15 mouse cellular contexts compared by ENCODE assay signal in the genomic region with DNA sequence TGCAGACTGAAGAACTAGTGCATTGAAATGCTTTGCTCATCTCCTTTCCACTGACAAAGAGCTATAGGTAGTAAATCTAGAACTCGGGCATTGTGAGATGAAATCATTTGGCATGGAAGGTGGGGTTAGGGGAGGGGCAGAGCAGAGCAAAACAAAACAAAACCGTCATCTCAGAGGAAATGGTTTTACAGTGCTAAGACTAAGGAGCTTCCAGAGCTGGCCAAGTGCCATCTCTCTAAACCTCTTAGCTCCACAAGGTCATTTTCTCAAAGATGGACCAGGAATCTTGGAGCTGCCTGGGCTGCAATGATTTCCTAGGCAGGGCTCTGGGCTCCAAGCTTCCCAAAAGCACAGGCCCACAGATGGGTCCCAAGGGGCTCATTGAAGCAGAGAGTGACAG. TPM values are rescaled to one million over a fixed set of nuclear protein-coding genes. Genes with fewer than 3 reads are reported as not detected.
DNase-seq lines count a peak whose midpoint lies in the region; ATAC-seq and TF ChIP-seq lines count a peak whose summit lies in the region.
"Had no signal": no experiment of that assay in that cellular context is flagged by ENCODE, and none has a peak within 500 bp of the region (broad histone marks: within the 10 kb centered on the region; RNA-seq: fewer than 3 reads in every experiment).

No protein-coding gene starts in this region.

- no peak for ATAC-seq in hindbrain, postnatal 0 days
- ATAC-seq in hindbrain, embryonic 12.5 days (ENCODE audit: low FRiP score), result no peak
- ATAC-seq in midbrain, postnatal 0 days (ENCODE audit: low FRiP score), result no peak
- ATAC-seq in heart, embryonic 11.5 days (replicated peaks; ENCODE audit: insufficient number of reproducible peaks, low FRiP score, low TSS enrichment), result no peak
- ATAC-seq: liver, postnatal 0 days had no signal

- WGBS in hindbrain, postnatal 0 days, result 35% methylated on average over 2 of the region's 2 CpGs
- 67% methylated on average over 2 of the region's 2 CpGs for WGBS in hindbrain, embryonic 12.5 days
- 54% methylated on average over 2 of the region's 2 CpGs for WGBS in midbrain, postnatal 0 days
- 69% methylated on average over 2 of the region's 2 CpGs for WGBS in midbrain, embryonic 10.5 days
- WGBS in heart, embryonic 11.5 days (ENCODE audit: insufficient replicate concordance), result 51% methylated on average over 2 of the region's 2 CpGs

- no peak overlapping the region; the same call in 1 of the 2 replicates for H3K27ac ChIP-seq in hindbrain, postnatal 0 days
- no peak overlapping the region for H3K27ac ChIP-seq in hindbrain, embryonic 12.5 days
- H3K27ac ChIP-seq in midbrain, postnatal 0 days (ENCODE audit: low read depth, low read length), result no peak overlapping the region
- no peak overlapping the region for H3K27ac ChIP-seq in midbrain, embryonic 10.5 days (replicated peaks)
- no peak overlapping the region for H3K27ac ChIP-seq in heart, embryonic 11.5 days (ENCODE audit: low read depth, low read length)
- H3K27ac ChIP-seq: heart, embryonic 13.5 days; macrophage; stomach, postnatal 0 days had no signal

- H3K9ac ChIP-seq in hindbrain, postnatal 0 days (replicated peaks; ENCODE audit: low read length), result no peak overlapping the region
- no peak overlapping the region for H3K9ac ChIP-seq in hindbrain, embryonic 12.5 days
- H3K9ac ChIP-seq in midbrain, postnatal 0 days (replicated peaks; ENCODE audit: low read length, poor library complexity, severe bottlenecking), result no peak overlapping the region
- no peak overlapping the region for H3K9ac ChIP-seq in heart, embryonic 11.5 days (ENCODE audit: low read depth, low read length)
- H3K9ac ChIP-seq: heart, embryonic 13.5 days; liver, postnatal 0 days had no signal

- no peak for TF ChIP-seq CTCF in hindbrain, postnatal 0 days (IDR thresholded peaks at IDR 0.05; ENCODE audit: low read depth)
- no peak for TF ChIP-seq CTCF in midbrain, postnatal 0 days (IDR thresholded peaks at IDR 0.05)

- H3K4me2 ChIP-seq in hindbrain, postnatal 0 days (ENCODE audit: low read depth, low read length), result no peak overlapping the region
- no peak overlapping the region for H3K4me2 ChIP-seq in hindbrain, embryonic 12.5 days (replicated peaks)
- H3K4me2 ChIP-seq in midbrain, postnatal 0 days (ENCODE audit: low read depth, low read length, poor library complexity, severe bottlenecking), result no peak overlapping the region
- H3K4me2 ChIP-seq in heart, embryonic 11.5 days, result no peak overlapping the region
- H3K4me2 ChIP-seq: heart, embryonic 13.5 days had no signal

- H3K27me3 ChIP-seq in hindbrain, postnatal 0 days (ENCODE audit: insufficient read depth, low read length), result no peaks in the 10 kb centered on the region
- no peaks in the 10 kb centered on the region; the same call in 1 of the 2 replicates for H3K27me3 ChIP-seq in hindbrain, embryonic 12.5 days
- H3K27me3 ChIP-seq in midbrain, postnatal 0 days (ENCODE audit: insufficient read depth, low read length), result no peaks in the 10 kb centered on the region
- H3K27me3 ChIP-seq in midbrain, embryonic 10.5 days (ENCODE audit: low read depth, poor library complexity, severe bottlenecking), result peaks cover 5% of the 10 kb centered on the region; the same call in 1 of the 2 replicates
- H3K27me3 ChIP-seq in heart, embryonic 11.5 days (ENCODE audit: control insufficient read depth, insufficient read depth, low read length), result peaks cover 4% of the 10 kb centered on the region; the same call in 1 of the 2 replicates

- H3K36me3 ChIP-seq in hindbrain, postnatal 0 days (ENCODE audit: insufficient read depth, low read length), result no peaks in the 10 kb centered on the region
- no peaks in the 10 kb centered on the region for H3K36me3 ChIP-seq in hindbrain, embryonic 12.5 days
- H3K36me3 ChIP-seq in midbrain, postnatal 0 days (ENCODE audit: insufficient read depth, low read length), result peaks cover 3% of the 10 kb centered on the region; the same call in 1 of the 2 replicates
- H3K36me3 ChIP-seq in midbrain, embryonic 10.5 days, result no peaks in the 10 kb centered on the region
- no peaks in the 10 kb centered on the region for H3K36me3 ChIP-seq in heart, embryonic 11.5 days (ENCODE audit: control insufficient read depth, insufficient read depth, low read length)
- H3K36me3 ChIP-seq: heart, embryonic 13.5 days had no signal

- H3K4me1 ChIP-seq in hindbrain, postnatal 0 days (ENCODE audit: insufficient read depth, low read length), result peaks cover 15% of the 10 kb centered on the region; the same call in 1 of the 2 replicates
- H3K4me1 ChIP-seq in hindbrain, embryonic 12.5 days, result peaks cover 7% of the 10 kb centered on the region
- H3K4me1 ChIP-seq in midbrain, postnatal 0 days (ENCODE audit: insufficient read depth, low read length), result no peaks in the 10 kb centered on the region
- no peaks in the 10 kb centered on the region; the same call in 1 of the 2 replicates for H3K4me1 ChIP-seq in midbrain, embryonic 10.5 days
- H3K4me1 ChIP-seq in heart, embryonic 11.5 days (ENCODE audit: control insufficient read depth, insufficient read depth, low read length), result no peaks in the 10 kb centered on the region

- no peaks in the 10 kb centered on the region for H3K9me3 ChIP-seq in hindbrain, postnatal 0 days (ENCODE audit: low read length)
- H3K9me3 ChIP-seq in hindbrain, embryonic 12.5 days (replicated peaks), result no peaks in the 10 kb centered on the region
- no peaks in the 10 kb centered on the region for H3K9me3 ChIP-seq in midbrain, postnatal 0 days (ENCODE audit: low read length)
- H3K9me3 ChIP-seq in midbrain, embryonic 10.5 days (replicated peaks), result no peaks in the 10 kb centered on the region
- no peaks in the 10 kb centered on the region for H3K9me3 ChIP-seq in heart, embryonic 11.5 days (replicated peaks; ENCODE audit: control insufficient read depth, low read length)
- H3K9me3 ChIP-seq: heart, embryonic 13.5 days had no signal

- H3K4me3 ChIP-seq in hindbrain, postnatal 0 days (ENCODE audit: low read length), result no peak overlapping the region
- H3K4me3 ChIP-seq in hindbrain, embryonic 12.5 days, result no peak overlapping the region
- H3K4me3 ChIP-seq in midbrain, postnatal 0 days (ENCODE audit: low read depth, low read length), result no peak overlapping the region
- no peak overlapping the region for H3K4me3 ChIP-seq in midbrain, embryonic 10.5 days
- H3K4me3 ChIP-seq in heart, embryonic 11.5 days (ENCODE audit: low read depth, low read length), result no peak overlapping the region
- H3K4me3 ChIP-seq: heart, embryonic 13.5 days had no signal

- DNase-seq in hindbrain, postnatal 0 days (ENCODE audit: low spot score), result peak; percentile 43
- DNase-seq in midbrain, postnatal 0 days (ENCODE audit: low spot score), result peak; percentile 19
- DNase-seq in midbrain, embryonic 10.5 days (ENCODE audit: low spot score), result no peak
- peak; percentile 21 for DNase-seq in MN1 (ENCODE audit: low spot score)
- DNase-seq in naive thymus-derived CD4-positive, alpha-beta T cell, adult 2 months (ENCODE audit: low read depth), result peak; percentile 75
- no peak for DNase-seq in cerebellum, adult 9-10 months
- DNase-seq: cerebellum, adult 8-10 months; liver, postnatal 0 days; right cerebral cortex, postnatal 4 days had no signal

RNA-seq across cellular contexts. Expression of gene Galnt9, which starts 53.3 kb away (rescaled TPM):
- 26.7 and 27.8 TPM in 2 replicates for total RNA-seq in hindbrain, postnatal 0 days (2014; rRNA removed)
- 16.4 and 19.8 TPM in 2 replicates for polyA plus RNA-seq in hindbrain, postnatal 0 days (2015; fragmentation: Nextera tagmentation; extraction: Ambion mirVana)
- polyA plus RNA-seq in hindbrain, embryonic 12.5 days (2016; fragmentation: Nextera tagmentation; extraction: Ambion mirVana), result 8.2 and 8.8 TPM in 2 replicates
- 29.7 and 34.0 TPM in 2 replicates for total RNA-seq in midbrain, postnatal 0 days (2014; rRNA removed)
- polyA plus RNA-seq in midbrain, postnatal 0 days (2015; fragmentation: Nextera tagmentation; extraction: Ambion mirVana), result 21.4 and 23.1 TPM in 2 replicates
- 3.4 and 7.3 TPM in 2 replicates for polyA plus RNA-seq in midbrain, embryonic 10.5 days (2016; fragmentation: Nextera tagmentation; extraction: Ambion mirVana)
- polyA plus RNA-seq in heart, embryonic 11.5 days (2014; fragmentation: Nextera tagmentation; extraction: Ambion mirVana), result not detected in 2 replicates
- total RNA-seq: hematopoietic stem cell, adult 5-6 weeks had no signal
- polyA plus RNA-seq: heart, embryonic 13.5 days had no signal

RNA-seq across cellular contexts. Expression of gene Noc4l, which starts 55.7 kb away (rescaled TPM):
- 31.8 and 42.8 TPM in 2 replicates for total RNA-seq in hindbrain, postnatal 0 days (2014; rRNA removed)
- 38.0 and 42.9 TPM in 2 replicates for polyA plus RNA-seq in hindbrain, postnatal 0 days (2015; fragmentation: Nextera tagmentation; extraction: Ambion mirVana)
- 50.0 and 50.6 TPM in 2 replicates for polyA plus RNA-seq in hindbrain, embryonic 12.5 days (2016; fragmentation: Nextera tagmentation; extraction: Ambion mirVana)
- total RNA-seq in midbrain, postnatal 0 days (2014; rRNA removed), result 42.9 and 48.7 TPM in 2 replicates
- polyA plus RNA-seq in midbrain, postnatal 0 days (2015; fragmentation: Nextera tagmentation; extraction: Ambion mirVana), result 41.8 and 43.9 TPM in 2 replicates
- polyA plus RNA-seq in midbrain, embryonic 10.5 days (2016; fragmentation: Nextera tagmentation; extraction: Ambion mirVana), result 77.7 and 91.9 TPM in 2 replicates
- polyA plus RNA-seq in heart, embryonic 11.5 days (2014; fragmentation: Nextera tagmentation; extraction: Ambion mirVana), result 35.8 and 41.7 TPM in 2 replicates

RNA-seq across cellular contexts. Expression of gene Ddx51, which starts 55.7 kb away (rescaled TPM):
- 11.8 and 12.4 TPM in 2 replicates for total RNA-seq in hindbrain, postnatal 0 days (2014; rRNA removed)
- polyA plus RNA-seq in hindbrain, postnatal 0 days (2015; fragmentation: Nextera tagmentation; extraction: Ambion mirVana), result 9.4 and 11.2 TPM in 2 replicates
- 33.3 and 34.1 TPM in 2 replicates for polyA plus RNA-seq in hindbrain, embryonic 12.5 days (2016; fragmentation: Nextera tagmentation; extraction: Ambion mirVana)
- 5.8 and 7.7 TPM in 2 replicates for total RNA-seq in midbrain, postnatal 0 days (2014; rRNA removed)
- polyA plus RNA-seq in midbrain, postnatal 0 days (2015; fragmentation: Nextera tagmentation; extraction: Ambion mirVana), result 10.5 and 11.0 TPM in 2 replicates
- polyA plus RNA-seq in midbrain, embryonic 10.5 days (2016; fragmentation: Nextera tagmentation; extraction: Ambion mirVana), result 31.0 and 33.1 TPM in 2 replicates
- 18.0 and 22.0 TPM in 2 replicates for polyA plus RNA-seq in heart, embryonic 11.5 days (2014; fragmentation: Nextera tagmentation; extraction: Ambion mirVana)

Comparison
In these comparisons a context has a peak if more than half of its experiments do, and no peak if none do; other contexts are left out.
1. DNase-seq: peak in hindbrain, postnatal 0 days (single experiment), midbrain, postnatal 0 days (single experiment), MN1 (single experiment) and naive thymus-derived CD4-positive, alpha-beta T cell, adult 2 months (single experiment); none in midbrain, embryonic 10.5 days (single experiment) and cerebellum, adult 9-10 months (single experiment).